Mouse (Mus musculus): ENCODE data around the gene Amigo1. TPM values are rescaled to one million over a fixed set of nuclear protein-coding genes. Genes with fewer than 3 reads are reported as not detected.

The Amigo1 gene
- 4.2 and 4.3 TPM in 2 replicates for polyA plus RNA-seq (2014; fragmentation: Nextera tagmentation; extraction: Ambion mirVana)

- Histone ChIP-seq H3K27me3 (ENCODE audit: control insufficient read depth, insufficient read depth, low read length) (peaks cover 6% of the 10 kb centered on the region; the same call in 1 of the 2 replicates), H3K4me2 (peak within 1 kb of the TSS; percentile 93), H3K4me1 (ENCODE audit: control insufficient read depth, insufficient read depth, low read length) (peaks cover 11% of the 10 kb centered on the region), H3K9me3 (ENCODE audit: control insufficient read depth, low read length) (no peaks in the 10 kb centered on the region), H3K36me3 (ENCODE audit: control insufficient read depth, insufficient read depth, low read length) (no peaks in the 10 kb centered on the region), H3K9ac (ENCODE audit: low read length) (peak within 1 kb of the TSS; percentile 78), H3K27ac (ENCODE audit: low read depth, low read length) (peak within 1 kb of the TSS; percentile 42; the same call in 1 of the 2 replicates), H3K4me3 (ENCODE audit: low read depth, low read length) (peak within 1 kb of the TSS; percentile 74)
- DNase-seq (ENCODE audit: low spot score, missing footprints) (peak; percentile 95), ATAC-seq (ENCODE audit: low FRiP score) (peak; percentile 84)
- WGBS = under 1% methylated on average over 89 of the region's 100 CpGs
These were observed at the start of gene Amigo1 for GRCm38 (mm10) chr3:108186098-108187047. Gene Amigo1 (plus strand): TSS chr3:108186335.

- ATAC-seq (ENCODE audit: low FRiP score) (no peak), DNase-seq (ENCODE audit: low spot score, missing footprints) (no peak)
- WGBS = 96% methylated on average over 1 of the region's 1 CpGs
- no peaks in the 10 kb centered on the region for H3K4me1 ChIP-seq (ENCODE audit: control insufficient read depth, insufficient read depth, low read length)
- no peak overlapping the region for H3K4me2 ChIP-seq
- no peaks in the 10 kb centered on the region for H3K27me3 ChIP-seq (ENCODE audit: control insufficient read depth, insufficient read depth, low read length)
- H3K9me3 ChIP-seq (ENCODE audit: control insufficient read depth, low read length) = no peaks in the 10 kb centered on the region
- peaks cover 2% of the 10 kb centered on the region; the same call in 1 of the 2 replicates for H3K36me3 ChIP-seq (ENCODE audit: control insufficient read depth, insufficient read depth, low read length)
- H3K4me3 ChIP-seq (ENCODE audit: low read depth, low read length) = no peak overlapping the region
- H3K9ac ChIP-seq (ENCODE audit: low read length) = no peak overlapping the region
- H3K27ac ChIP-seq (ENCODE audit: low read depth, low read length) = no peak overlapping the region
These were observed 47.0 kb upstream of the Amigo1 start for GRCm38 (mm10) chr3:108139113-108139512.

GRCm38 (mm10) chr3:108140786-108141185 is 45.3 kb upstream of the Amigo1 start:
- H3K36me3 ChIP-seq (ENCODE audit: control insufficient read depth, insufficient read depth, low read length) = peaks cover 2% of the 10 kb centered on the region; the same call in 1 of the 2 replicates
- H3K9ac ChIP-seq (ENCODE audit: low read length) = no peak overlapping the region
- H3K4me1 ChIP-seq (ENCODE audit: control insufficient read depth, insufficient read depth, low read length) = peaks cover 7% of the 10 kb centered on the region; the same call in 1 of the 2 replicates
- no peaks in the 10 kb centered on the region for H3K9me3 ChIP-seq (ENCODE audit: control insufficient read depth, low read length)
- no peak for DNase-seq (ENCODE audit: low spot score, missing footprints)
- no peak overlapping the region for H3K27ac ChIP-seq (ENCODE audit: low read depth, low read length)
- WGBS = 88% methylated on average over 4 of the region's 4 CpGs
- ATAC-seq (ENCODE audit: low FRiP score) = no peak
- H3K4me3 ChIP-seq (ENCODE audit: low read depth, low read length) = no peak overlapping the region
- no peak overlapping the region for H3K4me2 ChIP-seq
- H3K27me3 ChIP-seq (ENCODE audit: control insufficient read depth, insufficient read depth, low read length) = no peaks in the 10 kb centered on the region

GRCm38 (mm10) chr3:108145534-108146445 is 40.3 kb upstream of the Amigo1 start, which contains the start of gene Gnai3:
Gene Gnai3 (minus strand): TSS chr3:108146146.
- Histone ChIP-seq H3K27ac (ENCODE audit: low read depth, low read length) (peak within 1 kb of the TSS; percentile 70), H3K36me3 (ENCODE audit: control insufficient read depth, insufficient read depth, low read length) (no peaks in the 10 kb centered on the region), H3K9ac (ENCODE audit: low read length) (peak within 1 kb of the TSS; percentile 88), H3K9me3 (ENCODE audit: control insufficient read depth, low read length) (no peaks in the 10 kb centered on the region), H3K4me2 (peak within 1 kb of the TSS; percentile 72), H3K27me3 (ENCODE audit: control insufficient read depth, insufficient read depth, low read length) (no peaks in the 10 kb centered on the region), H3K4me3 (ENCODE audit: low read depth, low read length) (peak within 1 kb of the TSS; percentile 86), H3K4me1 (ENCODE audit: control insufficient read depth, insufficient read depth, low read length) (peaks cover 12% of the 10 kb centered on the region)
- peak; percentile 99 for DNase-seq (ENCODE audit: low spot score, missing footprints)
- under 1% methylated on average over 63 of the region's 63 CpGs for WGBS
- ATAC-seq (ENCODE audit: low FRiP score) = peak; percentile 96

- ATAC-seq (ENCODE audit: low FRiP score) = no peak
- Histone ChIP-seq H3K36me3 (ENCODE audit: control insufficient read depth, insufficient read depth, low read length) (no peaks in the 10 kb centered on the region), H3K4me1 (ENCODE audit: control insufficient read depth, insufficient read depth, low read length) (peaks cover 12% of the 10 kb centered on the region), H3K4me3 (ENCODE audit: low read depth, low read length) (peak overlapping the region; percentile 86), H3K9ac (ENCODE audit: low read length) (peak overlapping the region; percentile 88), H3K27me3 (ENCODE audit: control insufficient read depth, insufficient read depth, low read length) (no peaks in the 10 kb centered on the region), H3K27ac (ENCODE audit: low read depth, low read length) (no peak overlapping the region; the same call in 1 of the 2 replicates), H3K9me3 (ENCODE audit: control insufficient read depth, low read length) (no peaks in the 10 kb centered on the region), H3K4me2 (peak overlapping the region; percentile 72)
- WGBS = 59% methylated on average over 5 of the region's 5 CpGs
- no peak for DNase-seq (ENCODE audit: low spot score, missing footprints)
These were observed 39.5 kb upstream of the Amigo1 start for GRCm38 (mm10) chr3:108146671-108147070.

- WGBS = 68% methylated on average over 11 of the region's 11 CpGs
- Histone ChIP-seq H3K4me2 (no peak overlapping the region; the same call in 1 of the 2 replicates), H3K4me1 (ENCODE audit: control insufficient read depth, insufficient read depth, low read length) (peaks cover 12% of the 10 kb centered on the region), H3K9me3 (ENCODE audit: control insufficient read depth, low read length) (no peaks in the 10 kb centered on the region), H3K27ac (ENCODE audit: low read depth, low read length) (no peak overlapping the region), H3K4me3 (ENCODE audit: low read depth, low read length) (no peak overlapping the region), H3K9ac (ENCODE audit: low read length) (no peak overlapping the region), H3K36me3 (ENCODE audit: control insufficient read depth, insufficient read depth, low read length) (no peaks in the 10 kb centered on the region), H3K27me3 (ENCODE audit: control insufficient read depth, insufficient read depth, low read length) (no peaks in the 10 kb centered on the region)
- ATAC-seq (ENCODE audit: low FRiP score) (peak; percentile 33; the same call in 1 of the 2 replicates), DNase-seq (ENCODE audit: low spot score, missing footprints) (peak; percentile 98)
These were observed 38.5 kb upstream of the Amigo1 start for GRCm38 (mm10) chr3:108147386-108148235.

GRCm38 (mm10) chr3:108152290-108152689 is 33.8 kb upstream of the Amigo1 start:
- ATAC-seq (ENCODE audit: low FRiP score) = no peak
- Histone ChIP-seq H3K27ac (ENCODE audit: low read depth, low read length) (no peak overlapping the region), H3K9me3 (ENCODE audit: control insufficient read depth, low read length) (no peaks in the 10 kb centered on the region), H3K4me3 (ENCODE audit: low read depth, low read length) (no peak overlapping the region), H3K27me3 (ENCODE audit: control insufficient read depth, insufficient read depth, low read length) (no peaks in the 10 kb centered on the region), H3K36me3 (ENCODE audit: control insufficient read depth, insufficient read depth, low read length) (no peaks in the 10 kb centered on the region), H3K9ac (ENCODE audit: low read length) (no peak overlapping the region), H3K4me2 (no peak overlapping the region), H3K4me1 (ENCODE audit: control insufficient read depth, insufficient read depth, low read length) (no peaks in the 10 kb centered on the region)
- no peak for DNase-seq (ENCODE audit: low spot score, missing footprints)
- WGBS = 86% methylated on average over 3 of the region's 3 CpGs

GRCm38 (mm10) chr3:108154656-108155055 is 31.5 kb upstream of the Amigo1 start, which contains the start of gene Gpr61:
Gene Gpr61 (minus strand): TSS chr3:108154882.
- no peaks in the 10 kb centered on the region for H3K36me3 ChIP-seq (ENCODE audit: control insufficient read depth, insufficient read depth, low read length)
- H3K4me1 ChIP-seq (ENCODE audit: control insufficient read depth, insufficient read depth, low read length) = peaks cover 9% of the 10 kb centered on the region
- ATAC-seq (ENCODE audit: low FRiP score) (no peak), DNase-seq (ENCODE audit: low spot score, missing footprints) (no peak)
- H3K27ac ChIP-seq (ENCODE audit: low read depth, low read length) = no peak within 1 kb of the TSS
- H3K9me3 ChIP-seq (ENCODE audit: control insufficient read depth, low read length) = no peaks in the 10 kb centered on the region
- H3K4me2 ChIP-seq = no peak within 1 kb of the TSS
- no peaks in the 10 kb centered on the region for H3K27me3 ChIP-seq (ENCODE audit: control insufficient read depth, insufficient read depth, low read length)
- no peak within 1 kb of the TSS for H3K9ac ChIP-seq (ENCODE audit: low read length)
- 43% methylated on average over 4 of the region's 4 CpGs for WGBS
- no peak within 1 kb of the TSS for H3K4me3 ChIP-seq (ENCODE audit: low read depth, low read length)

Measured in midbrain, embryonic 11.5 days (tissue).